ENCODE assay signal across 18 mouse cellular contexts in genomic region chr2:19529428-19529827, GRCm38 (mm10). TPM values are rescaled to one million over a fixed set of nuclear protein-coding genes. Genes with fewer than 3 reads are reported as not detected.
DNase-seq lines count a peak whose midpoint lies in the region; ATAC-seq lines count a peak whose summit lies in the region.
"Had no signal": no experiment of that assay in that cellular context is flagged by ENCODE, and none has a peak within 500 bp of the region (broad histone marks: within the 10 kb centered on the region; RNA-seq: fewer than 3 reads in every experiment).

No protein-coding gene starts in this region.

- H3K27me3 ChIP-seq in forebrain, embryonic 11.5 days (ENCODE audit: control insufficient read depth, insufficient read depth, low read length), result no peaks in the 10 kb centered on the region
- no peaks in the 10 kb centered on the region for H3K27me3 ChIP-seq in forebrain, embryonic 16.5 days (replicated peaks; ENCODE audit: control insufficient read depth, insufficient read depth, low read length)
- H3K27me3 ChIP-seq in kidney, embryonic 15.5 days, result 0 out of 2 replicates have a peak, but pooled peaks cover 3% of the 10 kb centered on the region
- H3K27me3 ChIP-seq in midbrain, embryonic 12.5 days, result peaks cover 9% of the 10 kb centered on the region; the same call in 1 of the 2 replicates
- no peaks in the 10 kb centered on the region for H3K27me3 ChIP-seq in midbrain, embryonic 15.5 days (replicated peaks)
- H3K27me3 ChIP-seq: CH12.LX; limb, embryonic 12.5 days; liver, embryonic 12.5 days had no signal

- no peak overlapping the region for H3K4me3 ChIP-seq in forebrain, embryonic 11.5 days (ENCODE audit: low read depth, low read length)
- H3K4me3 ChIP-seq in forebrain, embryonic 16.5 days (replicated peaks; ENCODE audit: low read length), result no peak overlapping the region
- H3K4me3 ChIP-seq in kidney, embryonic 15.5 days (replicated peaks), result no peak overlapping the region
- H3K4me3 ChIP-seq in midbrain, embryonic 12.5 days, result no peak overlapping the region
- H3K4me3 ChIP-seq in midbrain, embryonic 15.5 days, result no peak overlapping the region
- H3K4me3 ChIP-seq: limb, embryonic 12.5 days; liver, embryonic 12.5 days; myocyte had no signal

- H3K9ac ChIP-seq in forebrain, embryonic 11.5 days (ENCODE audit: low read length), result no peak overlapping the region
- no peak overlapping the region for H3K9ac ChIP-seq in forebrain, embryonic 16.5 days (replicated peaks; ENCODE audit: low read depth, low read length)
- H3K9ac ChIP-seq in kidney, embryonic 15.5 days, result no peak overlapping the region
- no peak overlapping the region for H3K9ac ChIP-seq in midbrain, embryonic 12.5 days (replicated peaks)
- no peak overlapping the region for H3K9ac ChIP-seq in midbrain, embryonic 15.5 days
- H3K9ac ChIP-seq: limb, embryonic 12.5 days; liver, embryonic 12.5 days had no signal

- H3K4me1 ChIP-seq in forebrain, embryonic 11.5 days (replicated peaks; ENCODE audit: control insufficient read depth, insufficient read depth, low read length), result no peaks in the 10 kb centered on the region
- no peaks in the 10 kb centered on the region for H3K4me1 ChIP-seq in forebrain, embryonic 16.5 days (replicated peaks; ENCODE audit: control insufficient read depth, insufficient read depth, low read length)
- no peaks in the 10 kb centered on the region for H3K4me1 ChIP-seq in kidney, embryonic 15.5 days
- H3K4me1 ChIP-seq in midbrain, embryonic 12.5 days, result no peaks in the 10 kb centered on the region
- H3K4me1 ChIP-seq in midbrain, embryonic 15.5 days, result no peaks in the 10 kb centered on the region
- H3K4me1 ChIP-seq: limb, embryonic 12.5 days; liver, embryonic 12.5 days had no signal

- no peaks in the 10 kb centered on the region for H3K9me3 ChIP-seq in forebrain, embryonic 11.5 days (ENCODE audit: control insufficient read depth, low read length)
- no peaks in the 10 kb centered on the region for H3K9me3 ChIP-seq in forebrain, embryonic 16.5 days (ENCODE audit: control insufficient read depth, low read length)
- no peaks in the 10 kb centered on the region for H3K9me3 ChIP-seq in kidney, embryonic 15.5 days (replicated peaks)
- H3K9me3 ChIP-seq in midbrain, embryonic 12.5 days, result no peaks in the 10 kb centered on the region
- H3K9me3 ChIP-seq in midbrain, embryonic 15.5 days, result no peaks in the 10 kb centered on the region
- H3K9me3 ChIP-seq: G1E; limb, embryonic 12.5 days; liver, embryonic 12.5 days had no signal

- H3K4me2 ChIP-seq in forebrain, embryonic 11.5 days (ENCODE audit: low read depth, low read length, severe bottlenecking), result no peak overlapping the region
- no peak overlapping the region for H3K4me2 ChIP-seq in forebrain, embryonic 16.5 days (ENCODE audit: low read length)
- no peak overlapping the region for H3K4me2 ChIP-seq in kidney, embryonic 15.5 days
- no peak overlapping the region for H3K4me2 ChIP-seq in midbrain, embryonic 12.5 days (replicated peaks)
- no peak overlapping the region for H3K4me2 ChIP-seq in midbrain, embryonic 15.5 days
- H3K4me2 ChIP-seq: limb, embryonic 12.5 days; liver, embryonic 12.5 days had no signal

- DNase-seq in forebrain, embryonic 11.5 days (ENCODE audit: low spot score), result no peak
- DNase-seq in kidney, postnatal 4 days, result no peak
- DNase-seq in induced T-regulatory cell, adult 2 months (ENCODE audit: low read depth), result peak; percentile 8
- DNase-seq: gastrocnemius, postnatal 36 days; lung, adult 2 months had no signal

- no peaks in the 10 kb centered on the region for H3K36me3 ChIP-seq in forebrain, embryonic 11.5 days (ENCODE audit: control insufficient read depth, insufficient read depth, low read length)
- no peaks in the 10 kb centered on the region for H3K36me3 ChIP-seq in forebrain, embryonic 16.5 days (ENCODE audit: control insufficient read depth, insufficient read depth)
- no peaks in the 10 kb centered on the region for H3K36me3 ChIP-seq in kidney, embryonic 15.5 days
- H3K36me3 ChIP-seq in midbrain, embryonic 12.5 days, result no peaks in the 10 kb centered on the region
- no peaks in the 10 kb centered on the region for H3K36me3 ChIP-seq in midbrain, embryonic 15.5 days (replicated peaks)
- H3K36me3 ChIP-seq: G1E; limb, embryonic 12.5 days; liver, embryonic 12.5 days had no signal

- ATAC-seq in forebrain, embryonic 11.5 days (replicated peaks; ENCODE audit: low FRiP score), result peak; percentile 49; the same call in 1 of the 2 replicates
- no peak for ATAC-seq in forebrain, embryonic 16.5 days
- peak; percentile 66; the same call in 1 of the 2 replicates for ATAC-seq in kidney, embryonic 15.5 days (replicated peaks; ENCODE audit: low FRiP score)
- peak; percentile 16; the same call in 1 of the 2 replicates for ATAC-seq in midbrain, embryonic 12.5 days (ENCODE audit: low FRiP score, low read depth)
- ATAC-seq in midbrain, embryonic 15.5 days (replicated peaks), result no peak
- ATAC-seq: liver, embryonic 12.5 days had no signal

- WGBS in forebrain, embryonic 11.5 days, result 84% methylated on average over 2 of the region's 2 CpGs
- 83% methylated on average over 2 of the region's 2 CpGs for WGBS in forebrain, embryonic 16.5 days
- WGBS in kidney, embryonic 15.5 days, result 84% methylated on average over 2 of the region's 2 CpGs
- WGBS in midbrain, embryonic 12.5 days, result 88% methylated on average over 2 of the region's 2 CpGs
- WGBS in midbrain, embryonic 15.5 days, result 92% methylated on average over 2 of the region's 2 CpGs

- no peak overlapping the region for H3K27ac ChIP-seq in forebrain, embryonic 11.5 days (ENCODE audit: low read depth, low read length)
- H3K27ac ChIP-seq in forebrain, embryonic 16.5 days (ENCODE audit: low read length), result no peak overlapping the region
- no peak overlapping the region for H3K27ac ChIP-seq in kidney, embryonic 15.5 days
- H3K27ac ChIP-seq in midbrain, embryonic 12.5 days (replicated peaks), result no peak overlapping the region
- no peak overlapping the region for H3K27ac ChIP-seq in midbrain, embryonic 15.5 days
- H3K27ac ChIP-seq: limb, embryonic 12.5 days; liver, embryonic 12.5 days had no signal

RNA-seq across cellular contexts. Expression of gene 4921504E06Rik, which starts 24.3 kb away (rescaled TPM):
- polyA plus RNA-seq in forebrain, embryonic 11.5 days (2014; fragmentation: Nextera tagmentation; extraction: Ambion mirVana), result not detected in 2 replicates
- not detected in 2 replicates for polyA plus RNA-seq in forebrain, embryonic 16.5 days (2015; fragmentation: Nextera tagmentation; extraction: Ambion mirVana)
- not detected in 2 replicates for polyA plus RNA-seq in kidney, embryonic 15.5 days (2015; fragmentation: Nextera tagmentation; extraction: Ambion mirVana)
- polyA plus RNA-seq in midbrain, embryonic 12.5 days (2016; fragmentation: Nextera tagmentation; extraction: Ambion mirVana), result not detected in 2 replicates
- not detected in 2 replicates for polyA plus RNA-seq in midbrain, embryonic 15.5 days (2015; fragmentation: Nextera tagmentation; extraction: Ambion mirVana)
- polyA plus RNA-seq: G1E; heart, embryonic 16.5 days; inflammation-experienced regulatory T-cells, adult 6 months; kidney, adult 2 months; limb, embryonic 12.5 days; liver, embryonic 12.5 days; lung, adult 2 months; myocyte; Patski had no signal

Comparison
In these comparisons a context has a peak if more than half of its experiments do, and no peak if none do; other contexts are left out.
1. ATAC-seq: peak in forebrain, embryonic 11.5 days (single experiment), kidney, embryonic 15.5 days (single experiment) and midbrain, embryonic 12.5 days (single experiment); none in forebrain, embryonic 16.5 days (single experiment) and midbrain, embryonic 15.5 days (single experiment).